Mouse (Mus musculus) megakaryocyte, embryonic 14.5 days (primary cell): ENCODE data around the gene Vmn2r3.
"Not testable (repeated sequence)": the region's sequence is repeated elsewhere in the genome, so short reads cannot be mapped to it uniquely, and the experiment has no call there.

Experiments used
- FLI1 ChIP-seq: IDR thresholded peaks from 2 replicates; pipeline ENCODE4 v1.6.1; 2012; ENCODE audit warnings: low read length, inconsistent platforms, mixed read lengths
- GATA1 ChIP-seq: IDR thresholded peaks from 3 replicates; pipeline ENCODE4 v1.6.1; 2012; ENCODE audit warnings: mixed read lengths, low read length, inconsistent platforms, borderline replicate concordance

DNA sequence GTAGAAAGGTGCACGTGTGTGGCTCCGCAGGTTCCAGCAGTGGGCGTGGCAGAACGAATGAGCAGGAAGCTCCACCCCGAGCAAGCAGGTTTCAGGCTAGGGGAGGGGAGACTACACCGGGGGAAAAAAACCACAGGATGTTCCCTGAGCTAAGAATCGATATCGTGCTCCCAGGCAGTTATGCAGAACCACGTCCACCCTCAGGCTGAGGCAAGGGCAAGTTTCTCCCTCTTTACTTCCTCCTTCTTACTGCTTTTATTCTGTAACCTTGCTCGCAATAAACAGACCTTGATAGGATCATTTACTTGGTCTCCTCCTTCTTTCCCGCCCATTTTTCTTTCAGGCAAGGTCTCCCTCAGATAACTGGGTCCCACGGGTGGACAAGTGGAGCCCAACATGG, 55.9 kb downstream of the Vmn2r3 start:
- TF ChIP-seq FLI1, GATA1: not testable (repeated sequence)
